Mouse (Mus musculus) MEL (cell line): ENCODE results near the gene Napa. TPM values are rescaled to one million over a fixed set of nuclear protein-coding genes. Genes with fewer than 3 reads are reported as not detected.
A peak's percentile ranks its signal among the peaks of the same experiment; 100 is the strongest.

Experiments used
- DNase-seq: peaks from one replicate; pipeline ENCODE4 v3.0.0; 2011; ENCODE audit warnings: low read depth, low spot score
- H3K27ac ChIP-seq: 2 replicates; pipeline ENCODE4 v1.5.1; 2012; ENCODE audit warnings: low read depth, mild to moderate bottlenecking, control low read depth, low read length, moderate library complexity; ENCODE audit not compliant: control insufficient read depth
- H3K27me3 ChIP-seq, 2 experiments: fragments of 150-350 bp in 1 of 2; sonication (generic) in 1 of 2; 2 replicates each; pipeline ENCODE4 v1.6.1; 2012; ENCODE audit warnings: low read length in 2 of 2, mild to moderate bottlenecking in 2 of 2, improper control_type of control experiment in 1 of 2, moderate library complexity in 1 of 2; ENCODE audit not compliant: insufficient read depth in 2 of 2, control insufficient read depth in 1 of 2
- H3K36me3 ChIP-seq, 2 experiments: 2 replicates each; pipeline ENCODE4 v1.6.1; 2012 to 2014; ENCODE audit warnings: low read length in 2 of 2, improper control_type of control experiment in 1 of 2, inconsistent platforms in 1 of 2, mild to moderate bottlenecking in 1 of 2; ENCODE audit not compliant: insufficient read depth in 2 of 2, control insufficient read depth in 1 of 2
- H3K4me1 ChIP-seq, 2 experiments: fragments of 150-350 bp in 1 of 2; sonication (generic) in 1 of 2; 2 replicates each; pipeline ENCODE4 v1.6.1; 2012; ENCODE audit warnings: low read length in 2 of 2, improper control_type of control experiment in 1 of 2, mild to moderate bottlenecking in 1 of 2; ENCODE audit not compliant: insufficient read depth in 2 of 2, control insufficient read depth in 1 of 2
- H3K4me3 ChIP-seq, 2 experiments: fragments of 150-350 bp in 1 of 2; sonication (generic) in 1 of 2; 2 replicates each; pipeline ENCODE4 v1.5.1; 2012; ENCODE audit warnings: low read depth in 2 of 2, low read length in 2 of 2, mild to moderate bottlenecking in 2 of 2, moderate library complexity in 2 of 2, control low read depth in 1 of 2, improper control_type of control experiment in 1 of 2; ENCODE audit not compliant: control insufficient read depth in 1 of 2, insufficient read depth in 1 of 2
- H3K79me2 ChIP-seq: 2 replicates; pipeline ENCODE4 v1.6.1; 2012; ENCODE audit warnings: mild to moderate bottlenecking, low read length, moderate library complexity; ENCODE audit not compliant: control insufficient read depth, poor library complexity, insufficient read depth
- H3K9ac ChIP-seq: 2 replicates; pipeline ENCODE4 v1.6.1; 2012; ENCODE audit warnings: low read depth, mild to moderate bottlenecking, control low read depth, low read length, moderate library complexity; ENCODE audit not compliant: control insufficient read depth, poor library complexity, severe bottlenecking
- H3K9me3 ChIP-seq: fragments of 150-350 bp; sonication (generic); replicated peaks from 2 replicates; pipeline ENCODE4 v1.6.1; 2012; ENCODE audit warnings: mild to moderate bottlenecking, low read length, improper control_type of control experiment, moderate library complexity; ENCODE audit not compliant: insufficient read depth
- CHD1 ChIP-seq: IDR thresholded peaks from 2 replicates; pipeline ENCODE4 v1.6.1; 2012; ENCODE audit warnings: low read depth, mild to moderate bottlenecking, inconsistent platforms, low read length, improper control_type of control experiment
- CTCF ChIP-seq, 3 experiments: IDR thresholded peaks in 2 of 3; conservative IDR thresholded peaks in 1 of 3; 2 replicates each; pipeline ENCODE4 v1.5.1; 2011 to 2012; ENCODE audit warnings: low read length in 3 of 3, low read depth in 2 of 3, mild to moderate bottlenecking in 2 of 3, improper control_type of control experiment in 1 of 3, inconsistent platforms in 1 of 3, mixed read lengths in 1 of 3, moderate library complexity in 1 of 3; ENCODE audit not compliant: control insufficient read depth in 1 of 3, insufficient read depth in 1 of 3, poor library complexity in 1 of 3, severe bottlenecking in 1 of 3
- ELF1 ChIP-seq: IDR thresholded peaks from 2 replicates; pipeline ENCODE4 v1.6.1; 2014; ENCODE audit warnings: low read depth, mild to moderate bottlenecking, inconsistent platforms, low read length, improper control_type of control experiment, moderate library complexity
- EP300 ChIP-seq, 2 experiments: IDR thresholded peaks; 2 replicates each; pipeline ENCODE4 v1.6.1; 2011; ENCODE audit warnings: improper control_type of control experiment in 2 of 2, low read length in 2 of 2, low read depth in 1 of 2, mild to moderate bottlenecking in 1 of 2
- GABPA ChIP-seq: IDR thresholded peaks from 2 replicates; pipeline ENCODE4 v1.6.1; 2012; ENCODE audit warnings: low read depth, mild to moderate bottlenecking, inconsistent platforms, low read length, improper control_type of control experiment, moderate library complexity
- JUND ChIP-seq: IDR thresholded peaks from 2 replicates; pipeline ENCODE4 v1.6.1; 2011; ENCODE audit warnings: low read depth, mild to moderate bottlenecking, improper control_type of control experiment, low read length
- MAFK ChIP-seq: IDR thresholded peaks from 2 replicates; pipeline ENCODE4 v1.6.1; 2011; ENCODE audit warnings: low read depth, mild to moderate bottlenecking, low read length, improper control_type of control experiment, borderline replicate concordance
- MEF2A ChIP-seq: IDR thresholded peaks from 2 replicates; pipeline ENCODE4 v1.6.1; 2014; ENCODE audit warnings: low read depth, mild to moderate bottlenecking, inconsistent platforms, low read length, improper control_type of control experiment; ENCODE audit not compliant: poor library complexity, insufficient replicate concordance, severe bottlenecking; ENCODE audit errors: extremely low read depth
- MXI1 ChIP-seq: IDR thresholded peaks from 2 replicates; pipeline ENCODE4 v1.6.1; 2011; ENCODE audit warnings: mild to moderate bottlenecking, low read depth, low read length, improper control_type of control experiment
- MYB ChIP-seq: IDR thresholded peaks from 2 replicates; pipeline ENCODE4 v1.6.1; 2011; ENCODE audit warnings: mild to moderate bottlenecking, low read depth, low read length, improper control_type of control experiment
- MYC ChIP-seq: IDR thresholded peaks from 2 replicates; pipeline ENCODE4 v1.6.1; 2011; ENCODE audit warnings: low read depth, mild to moderate bottlenecking, low read length, improper control_type of control experiment, moderate library complexity
- NELFE ChIP-seq: IDR thresholded peaks from 2 replicates; pipeline ENCODE4 v1.6.1; 2011; ENCODE audit warnings: low read depth, low read length, improper control_type of control experiment
- POLR2AphosphoS2 ChIP-seq: IDR thresholded peaks from 2 replicates; pipeline ENCODE4 v1.6.1; 2011; ENCODE audit warnings: low read length, improper control_type of control experiment
- RAD21 ChIP-seq: IDR thresholded peaks from 2 replicates; pipeline ENCODE4 v1.6.1; 2011; ENCODE audit warnings: mild to moderate bottlenecking, low read depth, low read length, improper control_type of control experiment
- RCOR1 ChIP-seq: IDR thresholded peaks from 2 replicates; pipeline ENCODE4 v1.6.1; 2012; ENCODE audit warnings: low read depth, mild to moderate bottlenecking, inconsistent platforms, low read length, improper control_type of control experiment
- SMC3 ChIP-seq: IDR thresholded peaks from 2 replicates; pipeline ENCODE4 v1.6.1; 2011; ENCODE audit warnings: low read depth, low read length, improper control_type of control experiment
- TBP ChIP-seq: IDR thresholded peaks from 2 replicates; pipeline ENCODE4 v1.8.0; 2011; ENCODE audit warnings: low read depth, low read length, improper control_type of control experiment
- UBTF ChIP-seq: IDR thresholded peaks from 2 replicates; pipeline ENCODE4 v1.6.1; 2012; ENCODE audit warnings: low read depth, mild to moderate bottlenecking, inconsistent platforms, low read length, improper control_type of control experiment, moderate library complexity, borderline replicate concordance; ENCODE audit not compliant: insufficient read depth
- ZC3H11A ChIP-seq: IDR thresholded peaks from 2 replicates; pipeline ENCODE4 v1.6.1; 2012; ENCODE audit warnings: low read depth, mild to moderate bottlenecking, inconsistent platforms, low read length, improper control_type of control experiment
- ZKSCAN1 ChIP-seq: IDR thresholded peaks from 2 replicates; pipeline ENCODE4 v1.6.1; 2012; ENCODE audit warnings: low read depth, mild to moderate bottlenecking, inconsistent platforms, low read length, improper control_type of control experiment, moderate library complexity
- ZMIZ1 ChIP-seq: IDR thresholded peaks from 2 replicates; pipeline ENCODE4 v1.6.1; 2012; ENCODE audit warnings: low read depth, mild to moderate bottlenecking, inconsistent platforms, low read length, improper control_type of control experiment, moderate library complexity
- ZNF384 ChIP-seq: IDR thresholded peaks from 2 replicates; pipeline ENCODE4 v1.6.1; 2012; ENCODE audit warnings: low read depth, mild to moderate bottlenecking, inconsistent platforms, low read length, improper control_type of control experiment
- polyA plus RNA-seq, 2 experiments: library from polyadenylated mRNA; stranded (reverse) in 1 of 2; unstranded in 1 of 2; fragments of >175 nt in 1 of 2; fragments of >200 nt in 1 of 2; gene quantifications; 2 replicates each; pipeline versions ENCODE4 v1.2.1 to v1.2.4; 2012; ENCODE audit warnings: low replicate concordance in 2 of 2, low read depth in 1 of 2; ENCODE audit not compliant: insufficient read length in 2 of 2, insufficient read depth in 1 of 2, missing spikeins in 1 of 2
- total RNA-seq: library from RNA; depleted of rRNA; stranded (reverse); fragments of 300-350 nt; gene quantifications from 2 replicates; pipeline ENCODE4 v1.2.3, GENCODE M21; 2012

Gene Napa
- total and polyA plus RNA-seq, 3 experiments, result 56.1 to 132 TPM; not detected in 1

GRCm38 (mm10) chr7:16062099-16062420 lies 36.2 kb upstream of the Napa start:
- H3K36me3 ChIP-seq, result no peaks in the 10 kb centered on the region; a peak in 1 of 4 replicates
- H3K27me3 ChIP-seq, result peaks cover 0 to 8% of the 10 kb centered on the region in 2 experiments; a peak in 2 of 4 replicates
- no peaks in the 10 kb centered on the region for H3K9me3 ChIP-seq
- no peak for DNase-seq
- H3K9ac ChIP-seq, result no peak overlapping the region
- H3K27ac ChIP-seq, result no peak overlapping the region
- no peaks in the 10 kb centered on the region for H3K79me2 ChIP-seq
- TF ChIP-seq MAFK (no peak), MYC (no peak), EP300 (IDR thresholded peaks at IDR 0.05; ENCODE audit: low read depth in 1 of 2, low read length in 2 of 2) (no peak), GABPA (no peak), MYB (no peak), CHD1 (no peak), MEF2A (no peak), ELF1 (no peak), UBTF (no peak), TBP (no peak), ZMIZ1 (no peak), JUND (no peak), RCOR1 (no peak), CTCF (IDR thresholded peaks at IDR 0.05 in 2 of 3, conservative IDR thresholded peaks at IDR 0.05 in 1 of 3; ENCODE audit: control insufficient read depth in 1 of 3, insufficient read depth in 1 of 3, low read depth in 2 of 3, low read length in 3 of 3, poor library complexity in 1 of 3, severe bottlenecking in 1 of 3) (no peak), ZNF384 (no peak), RAD21 (no peak), NELFE (no peak), POLR2AphosphoS2 (no peak)
- H3K4me3 ChIP-seq, result no peak overlapping the region
- peaks cover 0 to 1% of the 10 kb centered on the region in 2 experiments; a peak in 1 of 4 replicates for H3K4me1 ChIP-seq

GRCm38 (mm10) chr7:16063490-16063889 lies 34.8 kb upstream of the Napa start:
- Histone ChIP-seq H3K36me3 (no peaks in the 10 kb centered on the region), H3K27ac (no peak overlapping the region), H3K9ac (no peak overlapping the region), H3K27me3 (peaks cover 0 to 8% of the 10 kb centered on the region in 2 experiments; a peak in 3 of 4 replicates), H3K79me2 (no peaks in the 10 kb centered on the region), H3K9me3 (no peaks in the 10 kb centered on the region), H3K4me3 (no peak overlapping the region), H3K4me1 (no peaks in the 10 kb centered on the region)
- TF ChIP-seq SMC3, result peak; percentile 88
- TF ChIP-seq ZNF384, result 0 out of 2 replicates have a peak, but pooled peaks have one; percentile 4
- TF ChIP-seq MXI1, result no peak
- peak; percentile 81 to 90 (median 82) for TF ChIP-seq CTCF (IDR thresholded peaks at IDR 0.05 in 2 of 3, conservative IDR thresholded peaks at IDR 0.05 in 1 of 3; ENCODE audit: control insufficient read depth in 1 of 3, insufficient read depth in 1 of 3, low read depth in 2 of 3, low read length in 3 of 3, poor library complexity in 1 of 3, severe bottlenecking in 1 of 3)
- TF ChIP-seq ZC3H11A, result peak; percentile 70
- TF ChIP-seq RAD21, result peak; percentile 83
- no peak for TF ChIP-seq MAFK
- no peak for TF ChIP-seq ZKSCAN1
- DNase-seq, result peak; percentile 61
